Mouse (Mus musculus) urinary bladder, adult 18-20 months (tissue): Measurements from ENCODE around the gene Rreb1.

Source experiments
- DNase-seq, 2 experiments: peaks; one replicate each; pipeline ENCODE4 v3.0.0; 2022; ENCODE audit warnings: low spot score in 2 of 2, mixed read lengths in 2 of 2

Gene Rreb1

GRCm38 (mm10) chr13:37779251-37779667, 1.1 kb downstream of the Rreb1 start:
- DNase-seq, result no peak

- no peak for DNase-seq
Observed at GRCm38 (mm10) chr13:37781557-37781956, 3.4 kb downstream of the Rreb1 start.

GRCm38 (mm10) chr13:37782144-37782543, 3.9 kb downstream of the Rreb1 start:
- no peak for DNase-seq

- no peak for DNase-seq
Observed at GRCm38 (mm10) chr13:37783676-37784075, 5.5 kb downstream of the Rreb1 start.

GRCm38 (mm10) chr13:37784226-37784625, 6.0 kb downstream of the Rreb1 start:
- DNase-seq, result no peak

GRCm38 (mm10) chr13:37792739-37793336, 14.6 kb downstream of the Rreb1 start:
- DNase-seq, result no peak

GRCm38 (mm10) chr13:37798811-37799210, 20.6 kb downstream of the Rreb1 start:
- DNase-seq, result no peak

- DNase-seq, result no peak
Observed at GRCm38 (mm10) chr13:37799413-37799812, 21.2 kb downstream of the Rreb1 start.

GRCm38 (mm10) chr13:37801101-37802075, 23.2 kb downstream of the Rreb1 start:
- no peak for DNase-seq

- DNase-seq, result no peak
Observed at GRCm38 (mm10) chr13:37802246-37803003, 24.2 kb downstream of the Rreb1 start.

GRCm38 (mm10) chr13:37803244-37803643, 25.0 kb downstream of the Rreb1 start:
- no peak for DNase-seq

- DNase-seq, result no peak
Observed at GRCm38 (mm10) chr13:37804023-37804422, 25.8 kb downstream of the Rreb1 start.

- DNase-seq, result no peak
Observed at GRCm38 (mm10) chr13:37815001-37815400, 36.8 kb downstream of the Rreb1 start.

GRCm38 (mm10) chr13:37816736-37817135, 38.5 kb downstream of the Rreb1 start:
- DNase-seq, result no peak

- DNase-seq, result no peak
Observed at GRCm38 (mm10) chr13:37821413-37821812, 43.2 kb downstream of the Rreb1 start.

- DNase-seq, result no peak
Observed at GRCm38 (mm10) chr13:37824331-37824920, 46.2 kb downstream of the Rreb1 start.

- no peak for DNase-seq
Observed at GRCm38 (mm10) chr13:37824956-37825645, 46.9 kb downstream of the Rreb1 start.

GRCm38 (mm10) chr13:37825646-37826280, 47.6 kb downstream of the Rreb1 start:
- peak; percentile 36 to 57 for DNase-seq

- DNase-seq, result peak; percentile 60 to 73
Observed at GRCm38 (mm10) chr13:37826281-37826993, 48.2 kb downstream of the Rreb1 start.

GRCm38 (mm10) chr13:37826994-37827262, 48.7 kb downstream of the Rreb1 start:
- no peak for DNase-seq
